Mouse (Mus musculus): ENCODE data around the gene Sema4d. TPM values are rescaled to one million over a fixed set of nuclear protein-coding genes. Genes with fewer than 3 reads are reported as not detected.
A peak's percentile ranks its signal among the peaks of the same experiment; 100 is the strongest.

Sema4d gene
- total and polyA plus RNA-seq, 3 experiments: 6.9 to 20.3 TPM; not detected in 1

GRCm38 (mm10) chr13:51793948-51794347 lies 401 bp upstream of the Sema4d start:
- no peaks in the 10 kb centered on the region for H3K27me3 ChIP-seq (ENCODE audit: control insufficient read depth in 1 of 2, insufficient read depth in 2 of 2, low read length in 2 of 2)
- no peak for TF ChIP-seq TCF12 (IDR thresholded peaks at IDR 0.05; ENCODE audit: low read depth, low read length)
- TF ChIP-seq UBTF (IDR thresholded peaks at IDR 0.05; ENCODE audit: borderline replicate concordance, insufficient read depth, low read depth, low read length): no peak
- TF ChIP-seq POLR2A (IDR thresholded peaks at IDR 0.05; ENCODE audit: control insufficient read depth in 1 of 2, insufficient read depth in 1 of 2, low read depth in 1 of 2, low read length in 2 of 2, poor library complexity in 1 of 2): no peak
- no peak for TF ChIP-seq POLR2AphosphoS2 (IDR thresholded peaks at IDR 0.05; ENCODE audit: low read length)
- no peak for TF ChIP-seq RCOR1 (IDR thresholded peaks at IDR 0.05; ENCODE audit: low read depth, low read length)
- no peak for DNase-seq (ENCODE audit: low read depth, low spot score)
- H3K36me3 ChIP-seq (ENCODE audit: control insufficient read depth in 1 of 2, insufficient read depth in 2 of 2, low read length in 2 of 2): peaks cover 0 to 3% of the 10 kb centered on the region in 2 experiments; a peak in 2 of 4 replicates
- H3K27ac ChIP-seq (ENCODE audit: control insufficient read depth, low read depth, low read length): no peak overlapping the region
- H3K4me1 ChIP-seq (ENCODE audit: control insufficient read depth in 1 of 2, insufficient read depth in 2 of 2, low read length in 2 of 2): peaks cover 6 to 19% of the 10 kb centered on the region in 2 experiments
- no peak overlapping the region; a peak in 1 of 4 replicates for H3K4me3 ChIP-seq (ENCODE audit: control insufficient read depth in 1 of 2, insufficient read depth in 1 of 2, low read depth in 2 of 2, low read length in 2 of 2)
- H3K9ac ChIP-seq (ENCODE audit: control insufficient read depth, low read depth, low read length, poor library complexity, severe bottlenecking): no peak overlapping the region
- no peaks in the 10 kb centered on the region for H3K9me3 ChIP-seq (replicated peaks; ENCODE audit: insufficient read depth, low read length)
- H3K79me2 ChIP-seq (ENCODE audit: control insufficient read depth, insufficient read depth, low read length, poor library complexity): peaks cover 9% of the 10 kb centered on the region

GRCm38 (mm10) chr13:51792729-51793424 lies 670 bp downstream of the Sema4d start:
- H3K79me2 ChIP-seq (ENCODE audit: control insufficient read depth, insufficient read depth, low read length, poor library complexity): peaks cover 11% of the 10 kb centered on the region
- H3K4me1 ChIP-seq (ENCODE audit: control insufficient read depth in 1 of 2, insufficient read depth in 2 of 2, low read length in 2 of 2): peaks cover 0 to 10% of the 10 kb centered on the region in 2 experiments; a peak in 2 of 4 replicates
- DNase-seq (ENCODE audit: low read depth, low spot score): peak; percentile 52
- no peak overlapping the region for H3K27ac ChIP-seq (ENCODE audit: control insufficient read depth, low read depth, low read length)
- TF ChIP-seq POLR2AphosphoS2 (IDR thresholded peaks at IDR 0.05; ENCODE audit: low read length) (no peak), TCF12 (IDR thresholded peaks at IDR 0.05; ENCODE audit: low read depth, low read length) (0 out of 2 replicates have a peak, but pooled peaks have one; percentile 10), NELFE (IDR thresholded peaks at IDR 0.05; ENCODE audit: low read depth, low read length) (0 out of 2 replicates have a peak, but pooled peaks have one; percentile 7), POLR2A (IDR thresholded peaks at IDR 0.05; ENCODE audit: control insufficient read depth in 1 of 2, insufficient read depth in 1 of 2, low read depth in 1 of 2, low read length in 2 of 2, poor library complexity in 1 of 2) (no peak), MYB (IDR thresholded peaks at IDR 0.05; ENCODE audit: low read depth, low read length) (no peak), EP300 (IDR thresholded peaks at IDR 0.05; ENCODE audit: low read depth in 1 of 2, low read length in 2 of 2) (no peak), SMC3 (IDR thresholded peaks at IDR 0.05; ENCODE audit: low read depth, low read length) (no peak), USF1 (IDR thresholded peaks at IDR 0.05; ENCODE audit: low read depth, low read length) (no peak), UBTF (IDR thresholded peaks at IDR 0.05; ENCODE audit: borderline replicate concordance, insufficient read depth, low read depth, low read length) (0 out of 2 replicates have a peak, but pooled peaks have one; percentile 87), RAD21 (IDR thresholded peaks at IDR 0.05; ENCODE audit: low read depth, low read length) (no peak), ETS1 (IDR thresholded peaks at IDR 0.05; ENCODE audit: low read depth, low read length) (no peak), JUND (IDR thresholded peaks at IDR 0.05; ENCODE audit: low read depth, low read length) (no peak), SIN3A (IDR thresholded peaks at IDR 0.05; ENCODE audit: low read length) (peak; percentile 67), MAZ (IDR thresholded peaks at IDR 0.05; ENCODE audit: low read depth, low read length) (no peak)
- H3K9ac ChIP-seq (ENCODE audit: control insufficient read depth, low read depth, low read length, poor library complexity, severe bottlenecking): peak overlapping the region; percentile 78
- H3K27me3 ChIP-seq (ENCODE audit: control insufficient read depth in 1 of 2, insufficient read depth in 2 of 2, low read length in 2 of 2): no peaks in the 10 kb centered on the region
- peaks cover 0 to 2% of the 10 kb centered on the region in 2 experiments; a peak in 1 of 4 replicates for H3K36me3 ChIP-seq (ENCODE audit: control insufficient read depth in 1 of 2, insufficient read depth in 2 of 2, low read length in 2 of 2)
- H3K9me3 ChIP-seq (replicated peaks; ENCODE audit: insufficient read depth, low read length): no peaks in the 10 kb centered on the region
- peak overlapping the region; percentile 88 to 100 for H3K4me3 ChIP-seq (ENCODE audit: control insufficient read depth in 1 of 2, insufficient read depth in 1 of 2, low read depth in 2 of 2, low read length in 2 of 2)
